Mouse (Mus musculus) forebrain, postnatal 0 days (tissue): ENCODE results near the gene Hspb7. TPM values are rescaled to one million over a fixed set of nuclear protein-coding genes. Genes with fewer than 3 reads are reported as not detected.
A peak's percentile ranks its signal among the peaks of the same experiment; 100 is the strongest.

Source experiments
- ATAC-seq: fragments of 200-750 bp; cut with Nextera tagmentation; 2 replicates; pipeline ENCODE4 v1.8.0; 2017; ENCODE audit warnings: mild to moderate bottlenecking, moderate library complexity
- DNase-seq: peaks from one replicate; pipeline ENCODE4 v3.0.0-alpha.2; 2015
- H3K27ac ChIP-seq: fragments of 300-500 bp; sonication (generic); 2 replicates; pipeline ENCODE4 v1.5.1; 2014; ENCODE audit warnings: low read depth, mild to moderate bottlenecking, antibody characterized with exemption, low read length, moderate library complexity, mixed read lengths
- H3K27me3 ChIP-seq: fragments of 300-500 bp; sonication (generic); 2 replicates; pipeline ENCODE4 v1.6.1; 2014; ENCODE audit warnings: mild to moderate bottlenecking, low read length, mixed read lengths; ENCODE audit not compliant: insufficient read depth
- H3K36me3 ChIP-seq: fragments of 300-500 bp; sonication (generic); 2 replicates; pipeline ENCODE4 v1.6.1; 2014; ENCODE audit warnings: mild to moderate bottlenecking, moderate library complexity; ENCODE audit not compliant: insufficient read depth
- H3K4me1 ChIP-seq: fragments of 300-500 bp; sonication (generic); 2 replicates; pipeline ENCODE4 v1.6.1; 2014; ENCODE audit warnings: antibody characterized with exemption; ENCODE audit not compliant: insufficient read depth
- H3K4me2 ChIP-seq: fragments of 300-500 bp; sonication (generic); 2 replicates; pipeline ENCODE4 v1.6.1; 2014; ENCODE audit warnings: low read depth, mild to moderate bottlenecking, moderate library complexity
- H3K4me3 ChIP-seq: fragments of 300-500 bp; sonication (generic); 2 replicates; pipeline ENCODE4 v1.5.1; 2014; ENCODE audit warnings: low read depth, low read length, mixed read lengths
- H3K9ac ChIP-seq: fragments of 300-500 bp; sonication (generic); 2 replicates; pipeline ENCODE4 v1.6.1; 2014; ENCODE audit warnings: mild to moderate bottlenecking
- H3K9me3 ChIP-seq: fragments of 300-500 bp; sonication (generic); 2 replicates; pipeline ENCODE4 v1.6.1; 2016; ENCODE audit warnings: low read length
- CTCF ChIP-seq: sonication (generic); IDR thresholded peaks from 2 replicates; pipeline ENCODE4 v1.5.1; 2016; ENCODE audit warnings: antibody characterized with exemption, control low read depth, low read depth
- WGBS: fragments of 180-500 bp; shearing (Covaris S2); extraction: QIAGEN DNeasy Blood & Tissue Kit; methylation state at CpG from one replicate; pipeline ENCODE4 v1.1.7; 2014; 5-methylcytosine and 5-hydroxymethylcytosine counted together
- polyA plus RNA-seq: library from polyadenylated mRNA; unstranded; fragments of >200 nt; fragmentation: Nextera tagmentation; extraction: Ambion mirVana; gene quantifications from 2 replicates; pipeline ENCODE4 v1.2.1, GENCODE M21; 2015
- total RNA-seq: library from RNA; depleted of rRNA; stranded (reverse); fragments of >200 nt; gene quantifications from 2 replicates; pipeline ENCODE4 v1.2.3, GENCODE M21; 2014

The Hspb7 gene
- total and polyA plus RNA-seq, 2 experiments from 2014 or later, result not detected

DNA sequence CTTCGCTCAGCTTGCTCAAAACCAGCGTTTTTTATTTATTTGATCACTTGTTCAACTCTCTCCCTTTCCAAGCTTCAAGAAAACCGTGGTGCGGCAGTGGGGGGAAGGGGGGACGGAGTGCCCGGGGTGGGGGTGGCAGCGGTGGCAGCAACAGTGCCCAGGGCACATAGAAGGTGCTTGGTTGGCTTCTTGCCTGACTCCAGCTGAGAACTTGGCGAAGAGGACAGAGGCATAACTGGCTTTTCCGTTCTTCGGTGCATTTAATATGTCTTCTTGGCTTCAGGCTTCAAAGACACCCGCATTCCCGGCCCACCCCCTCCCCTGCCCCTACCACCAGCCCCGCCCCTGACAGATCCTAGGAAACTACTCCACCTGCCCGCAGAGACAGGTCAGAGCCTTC is 12.1 kb downstream of the Hspb7 start:
- Histone ChIP-seq H3K9me3 (no peaks in the 10 kb centered on the region), H3K4me2 (no peak overlapping the region), H3K27ac (no peak overlapping the region), H3K27me3 (no peaks in the 10 kb centered on the region), H3K9ac (no peak overlapping the region), H3K36me3 (no peaks in the 10 kb centered on the region), H3K4me3 (no peak overlapping the region), H3K4me1 (no peaks in the 10 kb centered on the region)
- WGBS, result 64% methylated on average over 14 of the region's 14 CpGs
- ATAC-seq, result no peak
- TF ChIP-seq CTCF, result no peak
- no peak for DNase-seq

DNA sequence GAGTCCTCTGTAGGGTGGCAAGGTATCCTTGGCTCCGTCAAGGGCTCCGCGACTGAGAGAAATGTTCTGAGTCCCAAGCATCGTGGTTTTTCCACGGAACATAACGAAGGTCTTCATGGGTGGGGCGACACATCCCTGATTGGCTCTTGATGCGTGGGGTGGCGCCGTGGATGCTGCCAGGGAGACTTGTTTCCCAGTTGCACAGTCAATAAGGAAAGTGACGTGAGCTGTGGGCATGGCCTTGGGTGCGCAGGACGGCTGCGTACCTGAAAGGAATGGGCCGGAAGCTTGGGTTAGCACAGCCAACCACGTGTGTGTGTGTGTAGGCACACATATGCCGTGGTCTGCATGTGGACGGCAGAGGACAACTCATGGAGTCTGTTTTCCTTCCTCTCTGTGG is 12.6 kb downstream of the Hspb7 start:
- Histone ChIP-seq H3K27me3 (no peaks in the 10 kb centered on the region), H3K36me3 (no peaks in the 10 kb centered on the region), H3K9me3 (no peaks in the 10 kb centered on the region), H3K27ac (no peak overlapping the region), H3K4me3 (no peak overlapping the region), H3K9ac (no peak overlapping the region), H3K4me2 (no peak overlapping the region), H3K4me1 (no peaks in the 10 kb centered on the region)
- ATAC-seq (no peak), DNase-seq (no peak)
- TF ChIP-seq CTCF, result no peak
- WGBS, result 80% methylated on average over 18 of the region's 18 CpGs

DNA sequence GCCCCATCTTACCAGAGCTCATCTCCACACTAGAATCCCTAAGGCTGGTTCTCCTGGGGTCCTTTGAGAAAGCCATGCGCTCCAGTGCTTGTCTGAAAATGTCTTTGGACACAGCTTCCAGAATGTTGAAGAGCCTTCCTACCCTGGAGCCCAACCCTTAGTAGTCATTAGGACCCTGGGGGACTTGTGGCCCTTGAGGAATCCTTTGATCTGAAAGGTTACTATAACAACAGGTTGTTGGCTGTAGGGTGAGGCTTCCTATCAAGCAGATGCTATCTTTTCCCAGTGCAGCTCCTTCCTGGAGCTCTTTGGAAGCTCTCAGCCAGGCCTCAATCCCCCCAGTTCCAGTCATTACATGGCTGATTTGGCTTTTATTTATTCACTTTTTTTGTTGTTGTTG is 15.4 kb downstream of the Hspb7 start, which contains the start of gene Srarp:
TSS of gene Srarp (minus strand) at position 132 of the 400 bp plus-strand sequence.
- Histone ChIP-seq H3K27ac (no peak within 1 kb of the TSS), H3K4me1 (no peaks in the 10 kb centered on the region), H3K9me3 (no peaks in the 10 kb centered on the region), H3K4me2 (no peak within 1 kb of the TSS), H3K4me3 (no peak within 1 kb of the TSS), H3K27me3 (no peaks in the 10 kb centered on the region), H3K36me3 (no peaks in the 10 kb centered on the region), H3K9ac (no peak within 1 kb of the TSS)
- 88% methylated on average over 1 of the region's 1 CpGs for WGBS
- ATAC-seq (no peak), DNase-seq (no peak)
- TF ChIP-seq CTCF, result no peak

DNA sequence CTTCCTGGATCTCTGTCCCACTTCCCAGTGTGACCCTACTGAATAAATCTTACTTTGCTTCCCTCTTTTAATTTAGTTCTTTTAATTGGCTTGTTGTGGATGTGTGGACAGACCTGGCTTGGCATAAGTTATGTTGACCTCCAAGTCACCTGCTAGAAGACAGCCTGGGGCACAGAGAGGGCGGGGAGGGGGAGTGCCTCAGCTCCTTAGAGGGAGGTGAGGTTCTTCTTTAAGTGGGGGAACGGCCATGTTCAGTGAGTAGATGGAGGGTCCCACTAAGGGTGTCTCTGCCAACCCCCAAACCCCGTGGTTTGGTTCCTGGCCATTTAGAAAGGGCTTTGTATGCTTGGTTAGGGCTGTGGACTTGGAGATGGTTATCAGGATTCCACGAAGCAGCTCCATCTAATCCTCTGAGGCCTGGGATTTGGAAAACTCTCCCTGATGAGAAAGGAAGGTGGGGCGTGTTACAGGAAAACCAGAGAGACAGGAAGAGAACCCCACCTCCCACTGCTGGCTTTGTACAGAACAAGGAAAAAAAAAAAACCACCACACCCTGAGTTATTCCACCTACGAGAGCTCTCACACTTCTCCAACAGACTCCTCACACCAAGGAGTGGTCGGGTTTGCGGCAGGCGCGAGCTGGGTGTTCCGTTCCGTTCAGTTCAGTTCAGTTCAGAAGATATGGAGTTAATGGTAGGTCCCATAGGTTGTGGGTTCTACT is 18.7 kb downstream of the Hspb7 start:
- no peak for DNase-seq
- Histone ChIP-seq H3K9ac (no peak overlapping the region), H3K36me3 (no peaks in the 10 kb centered on the region), H3K4me2 (no peak overlapping the region), H3K9me3 (no peaks in the 10 kb centered on the region), H3K27me3 (no peaks in the 10 kb centered on the region), H3K4me3 (no peak overlapping the region), H3K4me1 (0 out of 2 replicates have a peak, but pooled peaks cover 2% of the 10 kb centered on the region), H3K27ac (no peak overlapping the region)
- TF ChIP-seq CTCF, result no peak
- no peak for ATAC-seq
- WGBS, result 85% methylated on average over 12 of the region's 12 CpGs

DNA sequence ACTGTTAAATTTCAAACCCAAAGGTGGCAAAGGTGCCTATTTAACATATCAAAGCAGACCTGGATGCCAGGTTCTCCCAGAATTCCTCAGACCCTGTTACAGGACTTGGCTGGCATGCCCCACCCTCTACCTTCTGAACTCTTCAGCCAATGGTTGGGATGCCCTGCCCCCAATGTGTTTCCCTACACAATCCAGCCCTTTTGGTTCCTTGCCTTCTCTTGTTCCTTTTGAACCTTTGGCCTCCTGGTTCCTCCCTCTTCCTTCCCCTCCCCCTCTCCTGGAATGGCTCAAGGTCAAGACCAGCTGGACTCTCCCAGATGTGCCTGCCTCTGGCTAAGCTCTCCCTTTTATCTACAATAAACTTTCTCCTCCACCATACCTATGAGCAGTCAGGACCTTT is 20.3 kb downstream of the Hspb7 start:
- no peaks in the 10 kb centered on the region for H3K36me3 ChIP-seq
- H3K4me3 ChIP-seq, result no peak overlapping the region
- no peak for DNase-seq
- no peaks in the 10 kb centered on the region for H3K27me3 ChIP-seq
- H3K4me2 ChIP-seq, result no peak overlapping the region
- ATAC-seq, result no peak
- no peak overlapping the region for H3K9ac ChIP-seq
- no peaks in the 10 kb centered on the region for H3K9me3 ChIP-seq
- TF ChIP-seq CTCF, result no peak
- H3K4me1 ChIP-seq, result peaks cover 10% of the 10 kb centered on the region
- no peak overlapping the region for H3K27ac ChIP-seq

DNA sequence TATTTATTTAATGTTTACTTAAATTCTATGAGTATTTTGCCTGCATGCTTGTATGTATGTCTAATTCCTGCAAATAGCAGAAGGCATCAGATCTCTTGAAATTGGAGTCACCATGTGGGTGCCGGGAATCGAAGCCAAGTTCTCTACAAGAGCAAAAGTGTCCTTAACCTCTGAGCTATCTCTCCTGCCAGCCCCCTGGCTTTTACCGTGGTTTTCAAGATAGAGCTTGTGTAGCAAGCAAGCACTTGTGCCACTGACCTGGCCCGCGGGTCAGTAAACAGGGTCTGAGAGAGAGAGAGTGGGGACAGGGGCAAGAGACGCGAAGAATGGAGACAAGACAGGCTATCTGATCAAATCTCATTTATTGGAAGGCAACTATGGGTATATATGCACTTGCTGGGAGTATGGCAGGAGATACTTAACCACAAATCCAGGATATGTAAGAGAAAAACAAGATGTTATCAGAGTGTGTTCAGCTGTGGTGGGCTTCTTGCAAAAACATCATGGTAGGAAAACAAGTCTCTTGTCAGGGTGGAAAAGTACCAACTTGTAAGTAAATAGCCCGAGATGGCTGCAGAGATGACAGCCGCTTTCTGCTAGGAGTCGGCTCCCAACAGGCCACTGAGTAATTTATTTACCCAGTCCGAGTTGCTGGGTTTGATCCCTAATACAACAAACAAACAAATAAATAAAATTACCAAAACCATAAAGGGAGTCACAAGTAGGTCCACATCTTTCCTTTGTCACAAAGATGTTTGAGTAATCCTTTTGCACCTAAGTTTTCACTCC is 23.3 kb downstream of the Hspb7 start:
- Histone ChIP-seq H3K9ac (0 out of 2 replicates have a peak overlapping the region, but pooled peaks have one; percentile 95), H3K4me3 (peak overlapping the region; percentile 97)
- WGBS, result 55% methylated on average over 11 of the region's 11 CpGs

More for the DNA sequence above, 23.3 kb downstream of the Hspb7 start:
- Histone ChIP-seq H3K27ac (no peak overlapping the region), H3K36me3 (peaks cover 20% of the 10 kb centered on the region), H3K27me3 (no peaks in the 10 kb centered on the region), H3K4me1 (peaks cover 12% of the 10 kb centered on the region), H3K9me3 (no peaks in the 10 kb centered on the region), H3K4me2 (peak overlapping the region; percentile 71)
- ATAC-seq, result no peak
- no peak for TF ChIP-seq CTCF
- no peak for DNase-seq
